Mouse (Mus musculus) neural tube, embryonic 11.5 days (tissue): ENCODE results near the gene Gata2. TPM values are rescaled to one million over a fixed set of nuclear protein-coding genes. Genes with fewer than 3 reads are reported as not detected.

Experiments used
- ATAC-seq: fragments of 200-750 bp; cut with Nextera tagmentation; 2 replicates; pipeline ENCODE4 v1.8.0; 2017; ENCODE audit warnings: moderate number of reproducible peaks, mild to moderate bottlenecking, moderate TSS enrichment, moderate library complexity; ENCODE audit not compliant: insufficient read depth, low FRiP score, low TSS enrichment
- DNase-seq: peaks from one replicate; pipeline ENCODE4 v3.0.0-alpha.2; 2015; ENCODE audit warnings: low spot score
- H3K27ac ChIP-seq: fragments of 300-500 bp; sonication (generic); 2 replicates; pipeline ENCODE4 v1.5.1; 2014; ENCODE audit warnings: low read depth, mild to moderate bottlenecking, low read length
- H3K27me3 ChIP-seq: fragments of 300-500 bp; sonication (generic); 2 replicates; pipeline ENCODE4 v1.6.1; 2014; ENCODE audit warnings: mild to moderate bottlenecking, low read length, mixed read lengths; ENCODE audit not compliant: control insufficient read depth, insufficient read depth
- H3K36me3 ChIP-seq: fragments of 300-500 bp; sonication (generic); 2 replicates; pipeline ENCODE4 v1.6.1; 2014; ENCODE audit warnings: mild to moderate bottlenecking, low read length, moderate library complexity, mixed read lengths; ENCODE audit not compliant: control insufficient read depth, insufficient read depth
- H3K4me1 ChIP-seq: fragments of 300-500 bp; sonication (generic); 2 replicates; pipeline ENCODE4 v1.6.1; 2014; ENCODE audit warnings: low read length, mixed read lengths; ENCODE audit not compliant: control insufficient read depth, insufficient read depth
- H3K4me2 ChIP-seq: fragments of 300-500 bp; sonication (generic); 2 replicates; pipeline ENCODE4 v1.6.1; 2014; ENCODE audit warnings: low read depth, mild to moderate bottlenecking, moderate library complexity
- H3K4me3 ChIP-seq: fragments of 300-500 bp; sonication (generic); 2 replicates; pipeline ENCODE4 v1.5.1; 2014; ENCODE audit warnings: low read depth, low read length
- H3K9ac ChIP-seq: fragments of 300-500 bp; sonication (generic); 2 replicates; pipeline ENCODE4 v1.6.1; 2014; ENCODE audit warnings: mild to moderate bottlenecking, low read length
- H3K9me3 ChIP-seq: fragments of 300-500 bp; sonication (generic); 2 replicates; pipeline ENCODE4 v1.6.1; 2016; ENCODE audit warnings: low read length; ENCODE audit not compliant: control insufficient read depth
- WGBS: fragments of 180-500 bp; shearing (Covaris S2); extraction: QIAGEN DNeasy Blood & Tissue Kit; methylation state at CpG from one replicate; pipeline ENCODE4 v1.1.7; 2014; 5-methylcytosine and 5-hydroxymethylcytosine counted together
- polyA plus RNA-seq: library from polyadenylated mRNA; unstranded; fragments of >200 nt; fragmentation: Nextera tagmentation; extraction: Ambion mirVana; gene quantifications from 2 replicates; pipeline ENCODE4 v1.2.1, GENCODE M21; 2014

Gata2 gene
- polyA plus RNA-seq, 1 experiment from 2014 or later = 8.3 TPM

DNA sequence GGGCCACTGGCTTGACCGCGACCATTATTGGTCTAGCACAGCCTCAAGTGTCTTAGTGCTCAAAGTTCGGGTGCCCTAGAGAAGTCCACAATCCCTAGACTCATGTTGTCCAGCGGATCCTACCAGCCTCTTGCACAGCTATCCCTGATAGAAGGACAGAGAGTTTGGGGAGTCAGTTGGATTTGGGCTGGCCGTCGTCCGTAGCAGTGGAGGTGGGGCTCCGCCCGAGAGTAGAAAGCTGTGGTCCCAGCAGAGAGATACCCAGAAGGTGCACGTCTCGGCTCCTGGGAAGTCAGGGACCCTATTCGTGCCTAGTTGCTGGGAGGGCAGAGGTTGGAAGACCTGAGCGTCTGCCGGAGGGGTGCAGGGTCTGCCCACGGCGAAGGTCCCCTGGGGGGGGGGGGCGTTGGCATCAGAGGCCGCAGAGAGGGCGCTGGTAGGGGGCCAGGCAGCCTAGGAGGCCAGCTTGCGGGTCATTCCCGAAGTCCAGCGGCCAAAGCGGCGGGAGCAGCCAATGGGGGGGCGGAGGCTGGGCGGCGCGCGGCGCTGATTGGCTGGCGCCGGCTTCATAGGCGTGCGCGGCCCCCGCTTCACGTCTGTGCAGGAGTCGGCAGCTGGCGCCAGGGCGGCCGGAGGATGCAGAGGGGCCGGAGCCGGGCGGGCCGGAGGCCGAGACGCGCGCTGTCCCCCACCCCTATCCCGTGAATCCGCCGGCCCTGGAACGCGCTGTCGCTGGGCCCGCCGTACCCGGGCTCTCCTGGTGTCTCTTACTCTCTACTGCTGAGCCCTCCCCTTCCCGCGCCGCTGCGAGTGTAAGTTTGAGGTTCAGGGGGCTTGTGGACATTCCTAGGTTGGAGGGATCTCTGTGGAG is 4.6 kb downstream of the Gata2 start:
- Histone ChIP-seq H3K9ac (no peak overlapping the region), H3K4me3 (peak overlapping the region; percentile 28), H3K36me3 (no peaks in the 10 kb centered on the region), H3K9me3 (no peaks in the 10 kb centered on the region), H3K27me3 (peaks cover 99% of the 10 kb centered on the region), H3K4me1 (peaks cover 19% of the 10 kb centered on the region), H3K4me2 (peak overlapping the region; percentile 56), H3K27ac (no peak overlapping the region)
- under 1% methylated on average over 61 of the region's 62 CpGs for WGBS
- ATAC-seq (peak; percentile 54; the same call in 1 of the 2 replicates), DNase-seq (peak; percentile 83)

GRCm38 (mm10) chr6:88199001-88199717 is 5.5 kb downstream of the Gata2 start:
- no peaks in the 10 kb centered on the region for H3K9me3 ChIP-seq
- H3K27me3 ChIP-seq = peaks cover 99% of the 10 kb centered on the region
- under 1% methylated on average over 39 of the region's 39 CpGs for WGBS
- peak; percentile 32 for DNase-seq
- no peak overlapping the region for H3K27ac ChIP-seq
- peak overlapping the region; percentile 28 for H3K4me3 ChIP-seq
- no peaks in the 10 kb centered on the region for H3K36me3 ChIP-seq
- ATAC-seq = no peak
- no peak overlapping the region for H3K9ac ChIP-seq
- H3K4me2 ChIP-seq = peak overlapping the region; percentile 56
- peaks cover 14% of the 10 kb centered on the region for H3K4me1 ChIP-seq

- Histone ChIP-seq H3K4me1 (peaks cover 14% of the 10 kb centered on the region), H3K27ac (no peak overlapping the region), H3K36me3 (no peaks in the 10 kb centered on the region), H3K4me2 (peak overlapping the region; percentile 56), H3K4me3 (peak overlapping the region; percentile 15; the same call in 1 of the 2 replicates), H3K9me3 (no peaks in the 10 kb centered on the region), H3K9ac (no peak overlapping the region), H3K27me3 (peaks cover 99% of the 10 kb centered on the region)
- DNase-seq (peak; percentile 25), ATAC-seq (no peak)
- WGBS = 3% methylated on average over 50 of the region's 50 CpGs
Observed at GRCm38 (mm10) chr6:88199718-88200692, 6.3 kb downstream of the Gata2 start.

GRCm38 (mm10) chr6:88200693-88201609 is 7.3 kb downstream of the Gata2 start:
- no peak for ATAC-seq
- peak; percentile 24 for DNase-seq
- no peaks in the 10 kb centered on the region for H3K36me3 ChIP-seq
- no peaks in the 10 kb centered on the region for H3K9me3 ChIP-seq
- H3K4me2 ChIP-seq = 0 out of 2 replicates have a peak overlapping the region, but pooled peaks have one; percentile 3
- H3K27ac ChIP-seq = no peak overlapping the region
- H3K4me1 ChIP-seq = peaks cover 14% of the 10 kb centered on the region
- peaks cover 97% of the 10 kb centered on the region for H3K27me3 ChIP-seq
- peak overlapping the region; percentile 12; the same call in 1 of the 2 replicates for H3K4me3 ChIP-seq
- H3K9ac ChIP-seq = no peak overlapping the region
- 4% methylated on average over 20 of the region's 20 CpGs for WGBS

DNA sequence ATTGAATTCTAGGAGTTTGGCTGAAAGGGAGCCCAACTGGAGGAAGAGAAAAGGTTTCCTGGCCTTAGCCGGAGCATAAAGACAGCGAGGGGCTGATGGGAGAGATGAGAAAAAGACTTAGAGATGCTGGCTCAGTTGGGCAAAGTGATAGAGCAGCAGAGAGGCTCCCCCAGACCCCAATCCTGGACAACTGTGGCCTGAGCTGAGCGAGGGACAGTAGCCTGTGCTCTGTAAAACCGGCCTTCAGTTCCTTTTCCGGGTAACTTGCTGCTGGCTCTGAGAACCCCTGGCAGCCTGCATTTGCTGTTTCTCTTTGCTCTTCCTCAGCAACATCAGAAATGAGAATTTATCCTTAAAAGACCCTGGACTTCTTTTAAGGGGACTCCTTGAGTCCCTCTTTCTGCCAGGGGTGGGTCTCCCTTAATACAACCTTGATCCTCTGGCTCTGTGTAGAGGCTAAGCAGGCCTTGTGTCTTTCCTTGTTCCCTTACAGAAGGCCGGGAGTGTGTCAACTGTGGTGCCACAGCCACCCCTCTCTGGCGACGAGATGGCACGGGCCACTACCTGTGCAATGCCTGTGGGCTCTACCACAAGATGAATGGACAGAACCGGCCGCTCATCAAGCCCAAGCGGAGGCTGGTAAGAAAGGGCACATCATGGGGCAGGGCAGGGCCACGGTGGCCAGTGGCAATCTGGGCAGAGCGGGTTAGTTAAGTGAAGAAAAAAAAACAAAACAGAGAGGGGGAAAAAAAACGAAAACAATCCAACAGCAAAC is 8.4 kb downstream of the Gata2 start:
- WGBS = 3% methylated on average over 15 of the region's 15 CpGs

DNA sequence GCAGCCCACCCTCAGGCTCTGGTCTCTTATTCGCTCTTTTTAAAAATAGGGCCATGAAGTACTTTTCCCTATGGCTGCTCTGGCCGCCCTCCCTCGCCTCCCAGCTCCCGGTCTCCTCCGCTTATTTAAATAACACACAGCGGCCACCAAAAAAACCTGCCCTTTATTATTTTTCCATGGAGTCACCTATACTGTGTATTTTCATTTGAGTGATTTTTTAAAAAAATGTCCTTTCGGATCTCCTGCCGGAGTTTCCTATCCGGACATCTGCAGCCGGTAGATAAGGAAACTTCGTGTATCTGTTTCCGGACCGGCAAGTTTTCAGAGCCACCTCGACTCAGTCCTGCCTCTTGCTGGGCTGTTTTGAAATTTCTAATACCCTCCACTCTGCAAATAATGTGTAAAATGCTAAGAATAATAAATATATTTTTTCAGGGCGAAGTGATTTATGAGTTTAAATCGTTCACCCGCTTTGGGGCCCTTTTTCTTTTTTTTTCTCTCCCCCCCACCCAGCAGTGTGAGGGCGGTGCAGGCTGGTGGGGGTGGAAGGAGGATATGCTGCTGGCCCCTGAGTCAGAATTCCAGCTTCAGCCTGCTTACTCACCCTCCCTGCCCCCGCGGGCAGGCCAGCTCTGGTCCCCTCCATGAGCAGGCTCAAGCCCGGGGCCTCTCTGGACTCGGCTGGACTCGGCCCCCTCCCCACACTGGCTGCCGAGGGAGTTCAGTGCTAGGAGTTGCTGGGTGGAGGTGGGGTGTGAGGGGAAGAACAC is 9.4 kb downstream of the Gata2 start:
- H3K9me3 ChIP-seq = no peaks in the 10 kb centered on the region

More for the DNA sequence above, 8.4 kb downstream of the Gata2 start:
- H3K4me3 ChIP-seq = no peak overlapping the region
- H3K36me3 ChIP-seq = no peaks in the 10 kb centered on the region
- H3K27me3 ChIP-seq = peaks cover 97% of the 10 kb centered on the region
- H3K27ac ChIP-seq = no peak overlapping the region
- H3K4me1 ChIP-seq = peaks cover 12% of the 10 kb centered on the region
- H3K4me2 ChIP-seq = no peak overlapping the region
- DNase-seq (peak; percentile 29), ATAC-seq (no peak)
- H3K9me3 ChIP-seq = no peaks in the 10 kb centered on the region
- H3K9ac ChIP-seq = no peak overlapping the region

More for the DNA sequence above, 9.4 kb downstream of the Gata2 start:
- ATAC-seq (no peak), DNase-seq (peak; percentile 46)
- H3K4me3 ChIP-seq = no peak overlapping the region
- peaks cover 89% of the 10 kb centered on the region for H3K27me3 ChIP-seq
- no peak overlapping the region for H3K4me2 ChIP-seq
- no peaks in the 10 kb centered on the region for H3K36me3 ChIP-seq
- under 1% methylated on average over 24 of the region's 24 CpGs for WGBS
- peaks cover 6% of the 10 kb centered on the region for H3K4me1 ChIP-seq
- no peak overlapping the region for H3K9ac ChIP-seq
- no peak overlapping the region for H3K27ac ChIP-seq
